Mouse (Mus musculus): ENCODE results near the gene Zscan26. TPM values are rescaled to one million over a fixed set of nuclear protein-coding genes. Genes with fewer than 3 reads are reported as not detected.

Zscan26 gene
- polyA plus RNA-seq (2017; shearing (Covaris generic)): 7.0 TPM

DNA sequence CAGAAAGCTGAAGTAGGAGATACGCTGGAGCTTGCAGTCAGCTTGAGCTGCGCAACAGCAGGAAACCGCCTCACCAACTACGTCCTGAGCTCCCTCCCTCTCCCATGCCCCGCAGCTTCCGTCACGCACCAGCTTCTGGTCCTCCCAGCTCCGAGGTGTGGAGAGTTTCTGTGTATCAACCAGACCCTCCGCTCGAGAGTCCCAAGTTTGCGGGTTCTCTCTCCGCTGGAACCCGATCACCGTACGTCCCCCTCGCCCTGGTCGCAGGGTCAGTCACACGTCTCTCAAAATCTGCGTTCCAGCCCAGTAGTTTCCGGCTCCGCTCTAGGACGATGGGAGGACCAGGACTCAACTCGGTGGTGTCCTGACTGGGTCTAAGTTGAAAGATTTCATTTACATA lies at the start of gene Zscan26:
TSS of gene Zscan26 (minus strand) at position 282 of the 400 bp plus-strand sequence.

DNA sequence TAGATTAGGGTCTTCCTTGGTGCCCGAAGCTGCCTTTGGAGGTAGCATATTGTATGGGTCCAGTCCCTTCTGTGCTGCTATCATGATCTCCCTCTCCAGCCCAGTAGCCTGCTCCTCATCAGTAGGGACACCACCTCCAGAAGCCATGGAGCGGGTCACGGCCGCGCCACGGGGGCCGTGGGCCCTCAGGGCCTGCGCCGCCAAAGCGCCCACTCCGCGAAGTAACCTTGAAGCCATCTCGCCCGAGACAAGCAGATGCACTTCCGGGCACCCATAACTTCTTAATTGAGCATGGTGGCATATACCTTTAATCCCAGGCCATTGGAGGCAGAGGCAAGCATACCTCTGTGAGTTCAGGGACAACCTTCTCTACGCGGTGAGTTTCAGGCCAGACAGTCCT lies 47.7 kb upstream of the Zscan26 start, which contains the start of gene Gm11273:
TSS of gene Gm11273 (minus strand) at position 237 of the 400 bp plus-strand sequence.

DNA sequence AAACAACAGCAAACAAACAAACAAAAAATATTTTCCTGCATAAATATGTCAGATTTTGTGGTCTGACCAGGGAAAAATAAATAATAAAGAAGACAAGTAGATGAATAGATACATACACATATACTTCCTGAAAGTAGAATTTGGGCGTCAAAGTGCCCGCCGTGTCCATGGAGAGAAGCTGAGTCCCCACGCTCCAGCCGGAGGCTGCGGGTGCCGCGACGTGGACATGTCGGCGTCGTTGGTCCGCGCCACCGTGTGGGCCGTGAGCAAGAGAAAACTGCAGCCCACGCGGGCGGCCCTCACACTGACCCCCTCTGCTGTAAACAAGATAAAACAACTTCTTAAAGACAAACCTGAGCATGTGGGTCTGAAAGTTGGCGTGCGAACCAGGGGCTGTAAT lies 41.5 kb upstream of the Zscan26 start, which contains the start of gene AK157302:
TSS of gene AK157302 (plus strand) at position 144 of the 400 bp plus-strand sequence.

DNA sequence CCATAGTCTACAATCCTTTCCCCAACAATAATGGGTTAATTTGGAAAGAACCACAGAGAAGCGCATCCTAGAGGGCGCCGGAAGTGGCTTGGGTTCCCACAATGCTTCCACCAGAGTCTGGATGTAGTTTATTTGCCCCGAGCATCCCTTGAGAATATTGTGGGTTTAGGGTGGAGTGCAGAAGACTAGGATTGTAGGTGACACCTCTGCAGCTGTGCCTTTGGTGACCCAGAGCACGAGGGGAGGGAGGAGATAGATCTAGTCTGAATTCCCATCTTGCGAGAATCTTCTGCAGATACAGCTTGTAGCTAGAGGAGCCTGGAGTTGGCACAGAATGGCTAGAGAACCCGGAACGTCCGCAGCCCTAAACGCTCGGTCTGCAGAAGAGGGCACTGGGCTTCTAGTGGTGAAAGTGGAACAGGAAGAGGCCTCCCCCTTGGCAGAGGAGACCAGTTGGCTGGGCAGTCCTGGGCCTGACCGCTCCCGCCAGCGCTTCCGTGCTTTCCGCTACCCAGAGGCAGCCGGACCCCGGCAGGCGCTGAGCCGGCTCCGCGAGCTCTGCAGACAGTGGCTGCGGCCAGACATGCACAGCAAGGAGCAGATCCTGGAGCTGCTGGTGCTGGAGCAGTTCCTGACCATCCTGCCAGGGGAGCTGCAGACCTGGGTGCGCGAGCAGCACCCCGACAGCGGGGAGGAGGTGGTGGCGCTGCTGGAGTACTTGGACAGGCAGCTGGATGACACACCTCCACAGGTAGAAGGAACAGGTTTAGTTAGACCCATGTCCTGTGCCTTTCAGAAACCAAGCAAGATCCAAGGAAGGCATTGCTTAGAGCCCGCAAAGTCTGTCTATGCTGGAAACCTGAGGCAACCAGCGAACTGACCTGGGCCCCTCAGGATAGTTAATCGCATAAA lies 25.5 kb upstream of the Zscan26 start, which contains the start of the genes Zkscan4 and Gm10065:
TSS of gene Zkscan4 (plus strand) at position 149 of the 912 bp plus-strand sequence.
TSS of gene Gm10065 (minus strand) at position 683 of the 912 bp plus-strand sequence.

DNA sequence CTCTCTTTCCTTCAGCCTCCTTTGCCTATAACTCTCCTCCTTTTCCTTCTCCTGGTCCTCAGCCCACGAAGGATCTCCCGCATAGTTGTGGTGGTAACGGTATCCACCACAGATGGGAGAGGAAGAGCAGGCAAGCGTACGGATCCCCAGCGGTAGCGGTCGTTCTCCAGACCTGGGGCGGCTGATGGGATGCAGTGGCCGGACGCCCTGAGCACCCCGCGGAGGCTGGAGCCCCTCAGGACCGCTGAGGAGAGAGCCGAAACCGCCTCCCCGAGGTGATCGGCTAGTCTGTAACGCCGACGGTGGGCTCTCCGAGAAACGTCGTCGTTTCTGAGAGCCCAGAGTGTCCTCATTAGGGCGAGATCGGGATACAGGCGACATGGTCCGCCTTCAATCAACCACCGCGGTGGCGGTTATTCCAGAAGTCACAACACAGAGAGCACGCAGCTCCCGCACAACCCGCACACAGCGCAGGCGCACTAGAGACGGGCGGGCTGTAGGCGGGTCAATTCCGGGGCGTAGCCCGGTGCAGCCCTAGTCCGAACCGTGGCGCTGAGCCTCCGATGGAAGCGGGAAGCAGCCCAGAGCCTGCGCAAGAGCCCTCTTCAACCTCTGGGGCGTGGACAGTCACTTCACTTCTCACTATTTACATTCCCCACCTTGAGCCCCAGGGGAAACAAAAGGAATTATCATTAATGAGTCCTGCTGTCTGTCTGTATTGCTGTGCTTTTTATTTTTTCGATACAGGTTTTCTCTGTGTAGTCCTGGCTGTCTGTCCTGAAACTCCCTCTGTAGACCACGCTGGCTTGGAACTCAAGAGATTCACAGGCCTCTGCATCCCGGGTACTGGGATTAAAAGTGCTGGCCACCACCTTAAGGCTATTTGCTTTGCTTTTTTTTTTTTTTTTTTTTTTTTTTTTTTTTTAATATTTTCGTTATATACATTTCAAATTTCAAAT lies 14.8 kb upstream of the Zscan26 start, which contains the start of gene Nkapl:
TSS of gene Nkapl (minus strand) at position 449 of the 959 bp plus-strand sequence.

DNA sequence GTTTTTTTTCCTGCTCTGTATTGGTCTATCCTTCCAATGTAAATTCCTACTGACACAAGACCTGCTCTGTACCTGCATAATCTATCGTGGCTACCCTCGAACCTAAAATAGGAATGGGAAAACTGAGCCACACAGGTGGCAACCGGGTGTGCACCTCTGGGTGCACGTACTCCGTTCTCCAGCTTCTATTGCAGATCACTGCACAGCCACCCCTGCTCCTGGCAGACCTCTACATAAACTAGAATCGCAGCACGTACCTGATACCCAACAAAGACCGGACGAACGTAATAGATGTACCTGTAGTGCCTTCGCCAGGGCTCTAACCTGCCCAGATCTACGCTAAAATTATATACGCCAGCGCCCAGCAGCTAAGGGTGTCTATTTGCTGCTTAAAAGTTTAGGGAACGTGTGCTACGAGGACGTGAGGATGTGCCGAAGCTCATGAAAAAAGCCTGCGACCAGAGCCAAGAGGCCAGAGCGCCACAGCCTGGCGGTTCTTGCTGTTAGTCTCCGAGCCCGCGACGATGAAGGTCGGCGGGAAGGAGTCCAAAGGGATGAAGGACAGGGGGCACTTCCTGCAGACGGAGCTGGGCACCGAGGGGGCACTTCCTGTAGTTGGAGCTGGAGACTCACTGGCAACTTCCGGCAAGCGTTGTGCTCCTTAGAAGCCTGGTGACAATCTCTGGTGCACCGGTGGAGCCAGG lies 12.9 kb downstream of the Zscan26 start, which contains the start of gene Pgbd1:
TSS of gene Pgbd1 (minus strand) at position 556 of the 704 bp plus-strand sequence.

DNA sequence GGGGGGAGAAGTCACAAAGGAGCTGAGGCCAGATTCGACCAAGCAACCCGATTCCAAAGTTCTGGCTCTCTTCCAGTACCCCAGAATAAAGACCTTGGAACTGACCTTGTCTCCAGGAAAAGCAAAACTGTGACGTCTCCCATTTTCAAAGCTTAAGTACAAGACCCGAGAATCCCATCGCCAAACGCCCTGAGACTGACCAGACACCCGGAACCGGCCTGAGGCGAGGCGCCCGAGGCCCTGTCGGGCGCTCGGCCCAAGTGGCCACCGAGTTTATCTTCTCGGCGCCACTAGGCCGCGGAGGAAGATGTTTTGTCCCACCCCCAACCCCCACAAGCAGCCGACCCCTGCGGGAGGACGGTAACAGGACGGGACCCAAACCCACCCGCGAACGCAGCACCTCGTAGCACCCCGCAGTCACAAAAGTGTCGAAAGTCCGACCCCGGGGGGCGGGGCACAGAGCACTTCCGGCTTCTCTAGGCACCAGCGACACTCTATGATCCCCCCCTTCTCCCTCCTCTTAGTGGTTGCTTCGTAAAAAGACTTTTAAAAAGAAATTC lies 51.2 kb downstream of the Zscan26 start, which contains the start of gene Zkscan3:
TSS of gene Zkscan3 (minus strand) at position 469 of the 560 bp plus-strand sequence.

Other genes with a start within 250 kb of the Zscan26 start
- 0.22 TPM for gene Gpx5, start 161.0 kb downstream of the Zscan26 start, polyA plus RNA-seq (2017; shearing (Covaris generic))
- gene Gpx6, start 141.6 kb downstream of the Zscan26 start, polyA plus RNA-seq (2017; shearing (Covaris generic)): not detected
- gene Olfr1367, start 106.8 kb downstream of the Zscan26 start, polyA plus RNA-seq (2017; shearing (Covaris generic)): not detected
- 3.6 TPM for gene Zscan12, start 90.9 kb downstream of the Zscan26 start, polyA plus RNA-seq (2017; shearing (Covaris generic))
- gene Zkscan3, start 51.0 kb downstream of the Zscan26 start, polyA plus RNA-seq (2017; shearing (Covaris generic)): 38.3 TPM
- gene Pgbd1, start 12.7 kb downstream of the Zscan26 start, polyA plus RNA-seq (2017; shearing (Covaris generic)): 0.21 TPM
- gene Nkapl, start 14.8 kb upstream of the Zscan26 start, polyA plus RNA-seq (2017; shearing (Covaris generic)): not detected
- not detected for gene Zkscan4, start 25.2 kb upstream of the Zscan26 start, polyA plus RNA-seq (2017; shearing (Covaris generic))
- not detected for gene Gm10065, start 25.7 kb upstream of the Zscan26 start, polyA plus RNA-seq (2017; shearing (Covaris generic))
- 0.20 TPM for gene AK157302, start 41.5 kb upstream of the Zscan26 start, polyA plus RNA-seq (2017; shearing (Covaris generic))
- gene Gm11273, start 47.7 kb upstream of the Zscan26 start, polyA plus RNA-seq (2017; shearing (Covaris generic)): 5.8 TPM
- gene Zkscan8, start 77.4 kb upstream of the Zscan26 start, polyA plus RNA-seq (2017; shearing (Covaris generic)): 3.2 TPM
- gene Olfr1366, start 89.1 kb upstream of the Zscan26 start, polyA plus RNA-seq (2017; shearing (Covaris generic)): not detected
- gene Olfr1535, start 106.2 kb upstream of the Zscan26 start, polyA plus RNA-seq (2017; shearing (Covaris generic)): not detected
- not detected for gene Olfr1364, start 128.0 kb upstream of the Zscan26 start, polyA plus RNA-seq (2017; shearing (Covaris generic))
- not detected for gene Olfr1362, start 160.3 kb upstream of the Zscan26 start, polyA plus RNA-seq (2017; shearing (Covaris generic))
- gene Olfr11, start 188.8 kb upstream of the Zscan26 start, polyA plus RNA-seq (2017; shearing (Covaris generic)): not detected
- gene Olfr1361, start 209.7 kb upstream of the Zscan26 start, polyA plus RNA-seq (2017; shearing (Covaris generic)): not detected
- gene Olfr1360, start 223.7 kb upstream of the Zscan26 start, polyA plus RNA-seq (2017; shearing (Covaris generic)): not detected
- gene Olfr1359, start 244.4 kb upstream of the Zscan26 start, polyA plus RNA-seq (2017; shearing (Covaris generic)): not detected